Mouse (Mus musculus): ENCODE data around the gene Clcn1. TPM values are rescaled to one million over a fixed set of nuclear protein-coding genes. Genes with fewer than 3 reads are reported as not detected.

The Clcn1 gene
- total and polyA plus RNA-seq, 3 experiments = 0.04 to 0.22 TPM; not detected in 1

GRCm38 (mm10) chr6:42362074-42362473 lies 75.6 kb downstream of the Clcn1 start:
- H3K27me3 ChIP-seq (ENCODE audit: control insufficient read depth in 1 of 2, insufficient read depth in 2 of 2, low read length in 2 of 2) = no peaks in the 10 kb centered on the region
- TF ChIP-seq CHD2 (IDR thresholded peaks at IDR 0.05; ENCODE audit: low read length) (no peak), MEF2A (IDR thresholded peaks at IDR 0.05; ENCODE audit: extremely low read depth, insufficient replicate concordance, low read depth, low read length, poor library complexity, severe bottlenecking) (no peak), ELF1 (IDR thresholded peaks at IDR 0.05; ENCODE audit: low read depth, low read length) (no peak), GABPA (IDR thresholded peaks at IDR 0.05; ENCODE audit: low read depth, low read length) (no peak), TBP (IDR thresholded peaks at IDR 0.05; ENCODE audit: low read depth, low read length) (no peak), NELFE (IDR thresholded peaks at IDR 0.05; ENCODE audit: low read depth, low read length) (no peak), SMC3 (IDR thresholded peaks at IDR 0.05; ENCODE audit: low read depth, low read length) (no peak), MAZ (IDR thresholded peaks at IDR 0.05; ENCODE audit: low read depth, low read length) (no peak), ZC3H11A (IDR thresholded peaks at IDR 0.05; ENCODE audit: low read depth, low read length) (no peak), MYB (IDR thresholded peaks at IDR 0.05; ENCODE audit: low read depth, low read length) (no peak), SIN3A (IDR thresholded peaks at IDR 0.05; ENCODE audit: low read length) (no peak)
- H3K36me3 ChIP-seq (ENCODE audit: control insufficient read depth in 1 of 2, insufficient read depth in 2 of 2, low read length in 2 of 2) = peaks cover 0 to 2% of the 10 kb centered on the region in 2 experiments; a peak in 2 of 4 replicates
- H3K9me3 ChIP-seq (replicated peaks; ENCODE audit: insufficient read depth, low read length) = no peaks in the 10 kb centered on the region
- H3K27ac ChIP-seq (ENCODE audit: control insufficient read depth, low read depth, low read length) = no peak overlapping the region
- no peak overlapping the region for H3K9ac ChIP-seq (ENCODE audit: control insufficient read depth, low read depth, low read length, poor library complexity, severe bottlenecking)
- H3K79me2 ChIP-seq (ENCODE audit: control insufficient read depth, insufficient read depth, low read length, poor library complexity) = no peaks in the 10 kb centered on the region
- no peak for DNase-seq (ENCODE audit: low read depth, low spot score)
- peaks cover 0 to 11% of the 10 kb centered on the region in 2 experiments; a peak in 2 of 4 replicates for H3K4me1 ChIP-seq (ENCODE audit: control insufficient read depth in 1 of 2, insufficient read depth in 2 of 2, low read length in 2 of 2)
- H3K4me3 ChIP-seq (ENCODE audit: control insufficient read depth in 1 of 2, insufficient read depth in 1 of 2, low read depth in 2 of 2, low read length in 2 of 2) = no peak overlapping the region

- TF ChIP-seq NRF1 (IDR thresholded peaks at IDR 0.05; ENCODE audit: insufficient read depth, low read depth, low read length, poor library complexity, severe bottlenecking) (no peak), TCF12 (IDR thresholded peaks at IDR 0.05; ENCODE audit: low read depth, low read length) (no peak), USF2 (IDR thresholded peaks at IDR 0.05; ENCODE audit: borderline replicate concordance in 1 of 2, insufficient read depth in 1 of 2, low read depth in 1 of 2, low read length in 2 of 2) (no peak), RCOR1 (IDR thresholded peaks at IDR 0.05; ENCODE audit: low read depth, low read length) (no peak), MAZ (IDR thresholded peaks at IDR 0.05; ENCODE audit: low read depth, low read length) (no peak), NELFE (IDR thresholded peaks at IDR 0.05; ENCODE audit: low read depth, low read length) (no peak), MAFK (IDR thresholded peaks at IDR 0.05; ENCODE audit: borderline replicate concordance, low read depth, low read length) (no peak), POLR2AphosphoS5 (IDR thresholded peaks at IDR 0.05; ENCODE audit: borderline replicate concordance, low read depth, low read length) (no peak), MYB (IDR thresholded peaks at IDR 0.05; ENCODE audit: low read depth, low read length) (no peak), EP300 (IDR thresholded peaks at IDR 0.05; ENCODE audit: low read depth in 1 of 2, low read length in 2 of 2) (no peak), SMC3 (IDR thresholded peaks at IDR 0.05; ENCODE audit: low read depth, low read length) (no peak)
- Histone ChIP-seq H3K36me3 (ENCODE audit: control insufficient read depth in 1 of 2, insufficient read depth in 2 of 2, low read length in 2 of 2) (peaks cover 0 to 2% of the 10 kb centered on the region in 2 experiments; a peak in 2 of 4 replicates), H3K9ac (ENCODE audit: control insufficient read depth, low read depth, low read length, poor library complexity, severe bottlenecking) (no peak overlapping the region), H3K27ac (ENCODE audit: control insufficient read depth, low read depth, low read length) (no peak overlapping the region), H3K4me3 (ENCODE audit: control insufficient read depth in 1 of 2, insufficient read depth in 1 of 2, low read depth in 2 of 2, low read length in 2 of 2) (no peak overlapping the region), H3K79me2 (ENCODE audit: control insufficient read depth, insufficient read depth, low read length, poor library complexity) (no peaks in the 10 kb centered on the region), H3K27me3 (ENCODE audit: control insufficient read depth in 1 of 2, insufficient read depth in 2 of 2, low read length in 2 of 2) (no peaks in the 10 kb centered on the region), H3K4me1 (ENCODE audit: control insufficient read depth in 1 of 2, insufficient read depth in 2 of 2, low read length in 2 of 2) (peaks cover 0 to 11% of the 10 kb centered on the region in 2 experiments; a peak in 2 of 4 replicates), H3K9me3 (replicated peaks; ENCODE audit: insufficient read depth, low read length) (no peaks in the 10 kb centered on the region)
- DNase-seq (ENCODE audit: low read depth, low spot score) = no peak
Measured at GRCm38 (mm10) chr6:42362497-42362896, 76.0 kb downstream of the Clcn1 start.

Measured in MEL (cell line).